Mouse (Mus musculus): ENCODE measurements around the gene C2cd4d. TPM values are rescaled to one million over a fixed set of nuclear protein-coding genes. Genes with fewer than 3 reads are reported as not detected.

Gene C2cd4d
- polyA plus RNA-seq, 1 experiment from 2014 or later = 0.29 TPM

DNA sequence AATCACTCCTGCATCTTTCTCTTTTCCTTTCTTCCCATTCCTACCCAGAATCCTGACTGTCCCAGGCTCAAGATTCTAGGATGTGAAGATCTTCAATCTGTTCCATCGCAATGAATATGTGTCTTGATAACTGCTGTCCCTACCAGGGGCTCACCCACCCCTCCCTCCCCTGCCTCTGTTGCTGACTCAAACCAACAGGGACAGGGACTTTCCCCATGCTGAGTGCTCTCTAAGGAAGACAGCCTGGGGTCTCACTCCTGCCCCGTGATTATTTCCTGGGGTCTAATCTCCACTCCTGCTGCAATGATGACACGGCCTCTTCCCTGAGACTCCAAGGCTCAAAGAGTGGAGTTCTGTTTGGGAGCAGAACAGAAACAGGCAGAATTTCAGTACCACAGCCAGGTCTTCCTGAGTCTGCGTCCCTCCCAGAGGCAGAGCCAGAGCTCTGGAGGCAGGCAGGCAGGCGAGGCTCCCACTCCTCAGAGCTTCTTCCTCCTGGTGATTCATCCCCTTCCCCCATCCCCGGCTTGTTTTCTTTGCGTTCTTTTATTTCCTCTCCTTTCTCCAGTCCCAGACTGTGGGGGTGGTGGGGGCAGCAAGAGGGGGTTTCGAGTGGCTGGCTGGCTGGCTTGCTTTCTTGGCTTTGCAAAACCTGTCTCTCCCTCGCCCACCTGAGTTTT is 17.7 kb downstream of the C2cd4d start:
- Histone ChIP-seq H3K27me3 (replicated peaks; ENCODE audit: insufficient read depth, low read length) (no peaks in the 10 kb centered on the region), H3K36me3 (ENCODE audit: insufficient read depth, low read length) (no peaks in the 10 kb centered on the region), H3K4me2 (replicated peaks; ENCODE audit: low read depth, low read length) (no peak overlapping the region), H3K4me3 (ENCODE audit: low read depth, low read length) (no peak overlapping the region), H3K9me3 (ENCODE audit: low read length) (no peaks in the 10 kb centered on the region), H3K9ac (replicated peaks; ENCODE audit: low read depth) (no peak overlapping the region), H3K27ac (ENCODE audit: low read length) (no peak overlapping the region), H3K4me1 (ENCODE audit: insufficient read depth, low read depth, low read length) (no peaks in the 10 kb centered on the region)
- no peak for DNase-seq (ENCODE audit: low spot score)
- ATAC-seq = no peak
- TF ChIP-seq CTCF (IDR thresholded peaks at IDR 0.05) (no peak), EP300 (IDR thresholded peaks at IDR 0.05) (no peak)
- 23% methylated on average over 9 of the region's 9 CpGs for whole genome bisulfite sequencing

DNA sequence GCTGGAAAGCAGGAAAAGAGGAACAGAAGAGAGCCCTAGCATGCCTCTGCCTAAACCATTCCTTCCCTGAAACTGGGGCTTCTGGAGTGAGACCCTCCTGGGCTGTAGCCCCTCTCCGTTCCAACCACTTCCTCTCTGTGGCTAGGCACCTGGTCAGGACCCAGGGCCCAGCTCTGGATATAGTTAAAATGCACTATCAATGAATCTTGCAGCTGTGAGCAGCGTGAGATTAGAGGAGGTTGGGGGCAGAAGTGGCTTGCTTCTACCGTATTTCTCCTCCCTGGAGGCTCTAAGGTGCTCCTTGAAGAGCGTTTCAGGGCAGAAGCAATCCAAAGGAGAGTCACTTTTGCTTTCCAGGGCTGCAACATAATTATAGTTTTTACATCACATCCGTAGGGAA is 20.1 kb downstream of the C2cd4d start:
- ATAC-seq = no peak
- no peaks in the 10 kb centered on the region for H3K27me3 ChIP-seq (replicated peaks; ENCODE audit: insufficient read depth, low read length)

DNA sequence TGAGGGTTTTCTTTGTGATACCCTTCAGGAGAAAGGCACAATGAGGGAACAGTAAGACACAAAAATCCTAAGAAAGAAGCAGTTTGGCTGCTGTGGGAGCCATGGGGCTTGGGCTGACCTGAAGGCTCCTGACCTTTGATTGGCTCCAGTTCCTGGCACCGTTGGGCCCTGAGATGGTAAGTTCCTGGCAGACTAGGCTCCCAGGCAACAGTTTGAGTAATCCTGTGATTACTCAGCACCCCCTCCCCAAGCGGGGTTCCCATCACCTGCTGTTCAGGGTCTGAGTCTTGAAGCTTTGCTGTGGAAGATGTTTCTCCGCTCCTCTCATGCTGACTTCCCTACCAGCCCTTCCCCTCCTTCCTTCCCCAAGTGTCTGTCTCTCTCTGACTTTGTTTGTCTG is 21.2 kb downstream of the C2cd4d start:
- Histone ChIP-seq H3K4me1 (ENCODE audit: insufficient read depth, low read depth, low read length) (no peaks in the 10 kb centered on the region), H3K4me2 (replicated peaks; ENCODE audit: low read depth, low read length) (no peak overlapping the region), H3K36me3 (ENCODE audit: insufficient read depth, low read length) (no peaks in the 10 kb centered on the region), H3K9me3 (ENCODE audit: low read length) (no peaks in the 10 kb centered on the region), H3K9ac (replicated peaks; ENCODE audit: low read depth) (no peak overlapping the region), H3K27ac (ENCODE audit: low read length) (no peak overlapping the region), H3K27me3 (replicated peaks; ENCODE audit: insufficient read depth, low read length) (no peaks in the 10 kb centered on the region), H3K4me3 (ENCODE audit: low read depth, low read length) (no peak overlapping the region)
- no peak for ATAC-seq
- TF ChIP-seq EP300 (IDR thresholded peaks at IDR 0.05) = no peak
- no peak for TF ChIP-seq CTCF (IDR thresholded peaks at IDR 0.05)
- 49% methylated on average over 3 of the region's 3 CpGs for WGBS
- DNase-seq (ENCODE audit: low spot score) = no peak

More for the DNA sequence above, 20.1 kb downstream of the C2cd4d start:
- Histone ChIP-seq H3K36me3 (ENCODE audit: insufficient read depth, low read length) (no peaks in the 10 kb centered on the region), H3K4me1 (ENCODE audit: insufficient read depth, low read depth, low read length) (no peaks in the 10 kb centered on the region), H3K27ac (ENCODE audit: low read length) (no peak overlapping the region), H3K9ac (replicated peaks; ENCODE audit: low read depth) (no peak overlapping the region), H3K9me3 (ENCODE audit: low read length) (no peaks in the 10 kb centered on the region), H3K4me2 (replicated peaks; ENCODE audit: low read depth, low read length) (no peak overlapping the region), H3K4me3 (ENCODE audit: low read depth, low read length) (no peak overlapping the region)
- no peak for TF ChIP-seq CTCF (IDR thresholded peaks at IDR 0.05)
- no peak for TF ChIP-seq EP300 (IDR thresholded peaks at IDR 0.05)
- 57% methylated on average over 5 of the region's 5 CpGs for WGBS
- no peak for DNase-seq (ENCODE audit: low spot score)

DNA sequence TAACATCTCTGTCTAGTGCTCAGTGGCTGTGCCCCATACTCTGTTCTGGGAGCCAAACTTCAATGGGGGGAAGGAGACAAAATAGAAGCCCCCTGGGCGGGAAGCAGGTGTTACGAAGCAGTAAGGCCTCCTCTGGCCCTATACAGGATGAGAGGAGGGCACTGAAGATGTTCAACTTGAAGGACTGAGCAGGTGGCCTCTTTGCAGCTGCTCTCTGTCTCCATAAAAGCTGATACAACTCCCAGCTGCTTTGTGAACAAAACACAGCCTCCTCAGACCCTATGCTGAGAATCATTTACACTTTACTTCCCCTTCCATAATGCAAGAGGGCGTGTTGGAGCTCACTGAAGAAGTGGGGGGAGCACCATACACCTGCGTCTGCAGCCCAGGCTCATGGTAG is 24.4 kb downstream of the C2cd4d start:
- H3K4me2 ChIP-seq (replicated peaks; ENCODE audit: low read depth, low read length) = no peak overlapping the region
- no peaks in the 10 kb centered on the region for H3K4me1 ChIP-seq (ENCODE audit: insufficient read depth, low read depth, low read length)
- no peak overlapping the region for H3K9ac ChIP-seq (replicated peaks; ENCODE audit: low read depth)
- no peak overlapping the region for H3K27ac ChIP-seq (ENCODE audit: low read length)
- no peak overlapping the region for H3K4me3 ChIP-seq (ENCODE audit: low read depth, low read length)
- H3K9me3 ChIP-seq (ENCODE audit: low read length) = no peaks in the 10 kb centered on the region
- TF ChIP-seq CTCF (IDR thresholded peaks at IDR 0.05) (no peak), EP300 (IDR thresholded peaks at IDR 0.05) (no peak)
- no peaks in the 10 kb centered on the region for H3K36me3 ChIP-seq (ENCODE audit: insufficient read depth, low read length)
- H3K27me3 ChIP-seq (replicated peaks; ENCODE audit: insufficient read depth, low read length) = no peaks in the 10 kb centered on the region
- 50% methylated on average over 4 of the region's 4 CpGs for WGBS
- DNase-seq (ENCODE audit: low spot score) = no peak
- no peak for ATAC-seq

DNA sequence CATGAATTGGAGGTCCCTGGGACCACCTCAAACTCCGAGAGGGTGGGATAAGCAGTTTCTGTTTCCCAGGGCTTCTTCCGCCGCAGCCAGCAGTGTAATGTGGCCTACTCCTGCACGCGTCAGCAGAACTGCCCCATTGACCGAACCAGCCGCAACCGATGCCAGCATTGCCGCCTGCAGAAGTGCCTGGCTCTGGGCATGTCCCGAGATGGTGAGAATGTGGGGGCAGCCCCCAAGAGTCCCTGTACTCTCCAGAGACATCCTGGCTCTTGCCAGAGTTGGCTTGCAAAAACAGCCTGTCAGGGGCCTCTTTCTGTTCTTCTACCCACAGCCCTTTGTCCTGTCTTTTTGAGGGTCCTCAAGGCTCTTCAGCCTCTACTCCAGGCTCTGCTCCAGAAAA is 25.2 kb downstream of the C2cd4d start:
- DNase-seq (ENCODE audit: low spot score) (no peak), ATAC-seq (no peak)
- Histone ChIP-seq H3K9ac (replicated peaks; ENCODE audit: low read depth) (no peak overlapping the region), H3K4me2 (replicated peaks; ENCODE audit: low read depth, low read length) (no peak overlapping the region), H3K4me3 (ENCODE audit: low read depth, low read length) (no peak overlapping the region), H3K27ac (ENCODE audit: low read length) (no peak overlapping the region), H3K4me1 (ENCODE audit: insufficient read depth, low read depth, low read length) (no peaks in the 10 kb centered on the region), H3K9me3 (ENCODE audit: low read length) (no peaks in the 10 kb centered on the region), H3K27me3 (replicated peaks; ENCODE audit: insufficient read depth, low read length) (no peaks in the 10 kb centered on the region), H3K36me3 (ENCODE audit: insufficient read depth, low read length) (no peaks in the 10 kb centered on the region)
- 91% methylated on average over 10 of the region's 10 CpGs for WGBS
- TF ChIP-seq EP300 (IDR thresholded peaks at IDR 0.05) (no peak), CTCF (IDR thresholded peaks at IDR 0.05) (no peak)

DNA sequence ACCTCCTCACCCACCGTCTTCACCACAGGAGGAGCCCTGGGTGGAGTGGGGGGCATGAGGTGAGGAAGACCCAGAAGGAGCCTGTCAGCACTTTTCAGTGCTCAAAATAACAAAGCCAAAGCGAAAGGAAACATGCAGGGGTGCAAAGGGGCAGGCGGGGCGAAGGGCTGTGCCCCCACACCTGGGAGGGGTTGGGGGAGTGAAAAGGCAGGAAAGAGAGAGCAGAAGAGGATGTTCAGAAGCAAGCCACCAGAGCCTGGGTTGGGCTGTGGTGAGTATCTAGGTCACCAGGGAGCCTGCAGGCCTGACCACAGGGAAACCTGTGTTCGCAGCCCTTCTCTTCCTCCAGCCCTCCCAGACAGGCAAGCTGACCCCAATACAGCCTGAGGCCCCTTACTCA is 25.8 kb downstream of the C2cd4d start:
- no peaks in the 10 kb centered on the region for H3K9me3 ChIP-seq (ENCODE audit: low read length)

DNA sequence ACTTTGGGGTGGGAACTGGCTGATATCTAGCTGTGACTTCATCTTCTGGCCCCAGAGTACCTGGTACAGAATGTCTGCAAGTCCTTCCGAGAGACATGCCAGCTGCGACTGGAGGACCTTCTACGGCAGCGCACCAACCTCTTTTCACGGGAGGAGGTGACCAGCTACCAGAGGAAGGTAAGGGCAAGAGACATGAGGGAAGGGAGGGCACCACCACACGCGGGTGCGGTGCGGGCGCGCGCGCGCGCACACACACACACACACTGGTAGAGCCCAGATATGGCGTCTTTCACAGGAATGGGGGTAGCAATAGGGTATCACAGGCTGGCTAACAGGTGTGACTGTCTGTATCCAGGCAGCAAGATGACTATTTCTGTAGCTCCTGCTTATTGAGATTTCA is 27.2 kb downstream of the C2cd4d start:
- Histone ChIP-seq H3K4me1 (ENCODE audit: insufficient read depth, low read depth, low read length) (no peaks in the 10 kb centered on the region), H3K27me3 (replicated peaks; ENCODE audit: insufficient read depth, low read length) (no peaks in the 10 kb centered on the region), H3K4me2 (replicated peaks; ENCODE audit: low read depth, low read length) (no peak overlapping the region), H3K9ac (replicated peaks; ENCODE audit: low read depth) (no peak overlapping the region), H3K4me3 (ENCODE audit: low read depth, low read length) (no peak overlapping the region), H3K9me3 (ENCODE audit: low read length) (no peaks in the 10 kb centered on the region), H3K36me3 (ENCODE audit: insufficient read depth, low read length) (no peaks in the 10 kb centered on the region), H3K27ac (ENCODE audit: low read length) (no peak overlapping the region)
- TF ChIP-seq EP300 (IDR thresholded peaks at IDR 0.05) (no peak), CTCF (IDR thresholded peaks at IDR 0.05) (no peak)
- ATAC-seq = no peak
- DNase-seq (ENCODE audit: low spot score) = no peak
- WGBS = 92% methylated on average over 16 of the region's 16 CpGs

More for the DNA sequence above, 25.8 kb downstream of the C2cd4d start:
- 73% methylated on average over 4 of the region's 5 CpGs for WGBS
- H3K27ac ChIP-seq (ENCODE audit: low read length) = no peak overlapping the region
- H3K27me3 ChIP-seq (replicated peaks; ENCODE audit: insufficient read depth, low read length) = no peaks in the 10 kb centered on the region
- H3K36me3 ChIP-seq (ENCODE audit: insufficient read depth, low read length) = no peaks in the 10 kb centered on the region
- TF ChIP-seq EP300 (IDR thresholded peaks at IDR 0.05) = no peak
- TF ChIP-seq CTCF (IDR thresholded peaks at IDR 0.05) = no peak
- no peaks in the 10 kb centered on the region for H3K4me1 ChIP-seq (ENCODE audit: insufficient read depth, low read depth, low read length)
- no peak overlapping the region for H3K4me3 ChIP-seq (ENCODE audit: low read depth, low read length)
- H3K4me2 ChIP-seq (replicated peaks; ENCODE audit: low read depth, low read length) = no peak overlapping the region
- no peak for ATAC-seq
- H3K9ac ChIP-seq (replicated peaks; ENCODE audit: low read depth) = no peak overlapping the region
- DNase-seq (ENCODE audit: low spot score) = no peak

All from lung, postnatal 0 days (tissue).